Mouse (Mus musculus): ENCODE data around the gene Spock3.

DNA sequence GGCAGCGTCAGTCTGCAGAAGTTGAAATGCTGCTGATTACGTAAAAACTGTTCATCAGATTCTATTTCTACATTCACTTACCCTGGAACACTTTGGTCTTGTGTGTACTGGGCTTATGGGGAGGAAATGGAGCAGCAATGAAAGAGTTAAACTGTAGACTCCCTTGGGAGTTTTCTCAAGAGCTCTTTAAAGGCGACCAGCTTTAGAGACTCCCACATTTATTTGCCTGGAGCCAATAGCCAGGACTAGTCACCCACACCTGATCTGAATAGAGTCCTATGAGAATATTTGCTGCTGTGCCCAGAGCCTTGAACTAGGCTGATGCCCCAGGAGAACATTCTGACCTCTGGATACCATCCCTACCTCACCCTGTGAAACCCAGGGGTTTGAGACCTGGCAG is 1.7 kb downstream of the Spock3 start:
- TF ChIP-seq CTCF (IDR thresholded peaks at IDR 0.05; ENCODE audit: extremely low read depth, insufficient read depth, insufficient read length, insufficient replicate concordance) (no peak), POLR2A (IDR thresholded peaks at IDR 0.05; ENCODE audit: low read depth, low read length) (no peak)
